Comparison of ENCODE assay signal across 10 mouse cellular contexts in genomic region chr12:15731261-15731660, GRCm38 (mm10).
DNase-seq lines count a peak whose midpoint lies in the region; ATAC-seq and TF ChIP-seq lines count a peak whose summit lies in the region.
"Had no signal": no experiment of that assay in that cellular context is flagged by ENCODE, and none has a peak within 500 bp of the region (broad histone marks: within the 10 kb centered on the region; RNA-seq: fewer than 3 reads in every experiment).

No protein-coding gene starts in this region.

- H3K4me1 ChIP-seq in forebrain, embryonic 16.5 days (replicated peaks; ENCODE audit: control insufficient read depth, insufficient read depth, low read length): no peaks in the 10 kb centered on the region
- no peaks in the 10 kb centered on the region for H3K4me1 ChIP-seq in forebrain, embryonic 11.5 days (replicated peaks; ENCODE audit: control insufficient read depth, insufficient read depth, low read length)
- no peaks in the 10 kb centered on the region for H3K4me1 ChIP-seq in lung, postnatal 0 days (ENCODE audit: insufficient read depth, low read depth, low read length)
- no peaks in the 10 kb centered on the region for H3K4me1 ChIP-seq in heart, postnatal 0 days (ENCODE audit: control insufficient read depth, insufficient read depth)

- H3K27ac ChIP-seq in forebrain, embryonic 16.5 days (ENCODE audit: low read length): no peak overlapping the region
- H3K27ac ChIP-seq in forebrain, embryonic 11.5 days (ENCODE audit: low read depth, low read length): no peak overlapping the region
- no peak overlapping the region for H3K27ac ChIP-seq in lung, postnatal 0 days (ENCODE audit: low read length)
- 0 out of 2 replicates have a peak overlapping the region, but pooled peaks have one; percentile 34 for H3K27ac ChIP-seq in heart, postnatal 0 days (ENCODE audit: low read depth)
- H3K27ac ChIP-seq: limb, embryonic 15.5 days had no signal

- 23% methylated on average over 3 of the region's 3 CpGs for WGBS in forebrain, embryonic 16.5 days
- WGBS in forebrain, embryonic 11.5 days: 43% methylated on average over 3 of the region's 3 CpGs
- WGBS in lung, postnatal 0 days: 33% methylated on average over 3 of the region's 3 CpGs
- 66% methylated on average over 3 of the region's 3 CpGs for WGBS in heart, postnatal 0 days

- H3K9me3 ChIP-seq in forebrain, embryonic 16.5 days (ENCODE audit: control insufficient read depth, low read length): no peaks in the 10 kb centered on the region
- no peaks in the 10 kb centered on the region for H3K9me3 ChIP-seq in forebrain, embryonic 11.5 days (ENCODE audit: control insufficient read depth, low read length)
- H3K9me3 ChIP-seq in lung, postnatal 0 days (ENCODE audit: low read length): no peaks in the 10 kb centered on the region
- no peaks in the 10 kb centered on the region for H3K9me3 ChIP-seq in heart, postnatal 0 days (replicated peaks; ENCODE audit: control insufficient read depth, low read length)
- H3K9me3 ChIP-seq: limb, embryonic 15.5 days had no signal

- no peak for DNase-seq in forebrain, embryonic 11.5 days (ENCODE audit: low spot score)
- DNase-seq in lung, postnatal 0 days (ENCODE audit: low spot score): no peak
- no peak for DNase-seq in lung, adult 18-20 months
- peak; percentile 20 for DNase-seq in heart, postnatal 0 days (ENCODE audit: low spot score)
- DNase-seq in retina, embryonic 14.5 days (ENCODE audit: low spot score): peak; percentile 26

- no peaks in the 10 kb centered on the region for H3K27me3 ChIP-seq in forebrain, embryonic 16.5 days (replicated peaks; ENCODE audit: control insufficient read depth, insufficient read depth, low read length)
- no peaks in the 10 kb centered on the region for H3K27me3 ChIP-seq in forebrain, embryonic 11.5 days (ENCODE audit: control insufficient read depth, insufficient read depth, low read length)
- H3K27me3 ChIP-seq in lung, postnatal 0 days (replicated peaks; ENCODE audit: insufficient read depth, low read length): no peaks in the 10 kb centered on the region
- no peaks in the 10 kb centered on the region for H3K27me3 ChIP-seq in heart, postnatal 0 days (ENCODE audit: control insufficient read depth, insufficient read depth, low read length)
- H3K27me3 ChIP-seq: CH12.LX; limb, embryonic 15.5 days had no signal

- H3K36me3 ChIP-seq in forebrain, embryonic 16.5 days (ENCODE audit: control insufficient read depth, insufficient read depth): no peaks in the 10 kb centered on the region
- no peaks in the 10 kb centered on the region for H3K36me3 ChIP-seq in forebrain, embryonic 11.5 days (ENCODE audit: control insufficient read depth, insufficient read depth, low read length)
- no peaks in the 10 kb centered on the region for H3K36me3 ChIP-seq in lung, postnatal 0 days (ENCODE audit: insufficient read depth, low read length)
- no peaks in the 10 kb centered on the region for H3K36me3 ChIP-seq in heart, postnatal 0 days (replicated peaks; ENCODE audit: control insufficient read depth, insufficient read depth, low read length)
- H3K36me3 ChIP-seq: limb, embryonic 15.5 days had no signal

- H3K4me3 ChIP-seq in forebrain, embryonic 16.5 days (replicated peaks; ENCODE audit: low read length): no peak overlapping the region
- no peak overlapping the region for H3K4me3 ChIP-seq in forebrain, embryonic 11.5 days (ENCODE audit: low read depth, low read length)
- no peak overlapping the region for H3K4me3 ChIP-seq in lung, postnatal 0 days (ENCODE audit: low read depth, low read length)
- no peak overlapping the region for H3K4me3 ChIP-seq in heart, postnatal 0 days (ENCODE audit: low read depth, low read length)
- H3K4me3 ChIP-seq: limb, embryonic 15.5 days had no signal

- ATAC-seq in forebrain, embryonic 16.5 days: peak; percentile 40; the same call in 1 of the 2 replicates
- no peak for ATAC-seq in forebrain, embryonic 11.5 days (replicated peaks; ENCODE audit: low FRiP score)
- 0 out of 2 replicates have a peak, but pooled peaks have one; percentile 19 for ATAC-seq in lung, postnatal 0 days
- ATAC-seq in heart, postnatal 0 days (ENCODE audit: insufficient read depth, low read depth): 0 out of 2 replicates have a peak, but pooled peaks have one; percentile 36
- ATAC-seq in megakaryocyte, adult 5-6 weeks (ENCODE audit: poor library complexity, severe bottlenecking): no peak
- ATAC-seq in erythroblast, adult 5-6 weeks (replicated peaks; ENCODE audit: low FRiP score, poor library complexity, severe bottlenecking): no peak

- H3K9ac ChIP-seq in forebrain, embryonic 16.5 days (replicated peaks; ENCODE audit: low read depth, low read length): no peak overlapping the region
- H3K9ac ChIP-seq in forebrain, embryonic 11.5 days (ENCODE audit: low read length): no peak overlapping the region
- H3K9ac ChIP-seq in lung, postnatal 0 days (replicated peaks; ENCODE audit: low read depth): no peak overlapping the region
- no peak overlapping the region for H3K9ac ChIP-seq in heart, postnatal 0 days (replicated peaks; ENCODE audit: low read depth, low read length)
- H3K9ac ChIP-seq: limb, embryonic 15.5 days had no signal

- no peak for TF ChIP-seq EP300 in lung, postnatal 0 days (IDR thresholded peaks at IDR 0.05)
- no peak for TF ChIP-seq EP300 in heart, postnatal 0 days (IDR thresholded peaks at IDR 0.05; ENCODE audit: low read depth)

- no peak overlapping the region for H3K4me2 ChIP-seq in forebrain, embryonic 16.5 days (ENCODE audit: low read length)
- no peak overlapping the region for H3K4me2 ChIP-seq in forebrain, embryonic 11.5 days (ENCODE audit: low read depth, low read length, severe bottlenecking)
- H3K4me2 ChIP-seq in lung, postnatal 0 days (replicated peaks; ENCODE audit: low read depth, low read length): no peak overlapping the region
- no peak overlapping the region for H3K4me2 ChIP-seq in heart, postnatal 0 days (ENCODE audit: low read depth, low read length)
- H3K4me2 ChIP-seq: limb, embryonic 15.5 days had no signal

- TF ChIP-seq CTCF in lung, postnatal 0 days (IDR thresholded peaks at IDR 0.05): no peak
- TF ChIP-seq CTCF in heart, postnatal 0 days (IDR thresholded peaks at IDR 0.05; ENCODE audit: low read depth): no peak

Comparison
In these comparisons a context has a peak if more than half of its experiments do, and no peak if none do; other contexts are left out.
1. ATAC-seq: peak in forebrain, embryonic 16.5 days (single experiment), lung, postnatal 0 days (single experiment) and heart, postnatal 0 days (single experiment); none in forebrain, embryonic 11.5 days (single experiment), megakaryocyte, adult 5-6 weeks (single experiment) and erythroblast, adult 5-6 weeks (single experiment).
2. DNase-seq: peak in heart, postnatal 0 days (single experiment) and retina, embryonic 14.5 days (single experiment); none in forebrain, embryonic 11.5 days (single experiment), lung, postnatal 0 days (single experiment) and lung, adult 18-20 months (0 of 2).